Mouse (Mus musculus) right cerebral cortex, postnatal 25 days (tissue): ENCODE data around the gene Rhbdl2.

ENCODE experiments used
- DNase-seq: peaks from one replicate; pipeline ENCODE4 v3.0.0; 2022

Rhbdl2 gene

GRCm38 (mm10) chr4:123787191-123787985 lies at the start of gene Rhbdl2:
Rhbdl2 (plus strand) TSS chr4:123787874.
- peak; percentile 30 for DNase-seq

GRCm38 (mm10) chr4:123738708-123739107 lies 49.0 kb upstream of the Rhbdl2 start:
- no peak for DNase-seq

GRCm38 (mm10) chr4:123742891-123743290 lies 44.8 kb upstream of the Rhbdl2 start:
- no peak for DNase-seq

GRCm38 (mm10) chr4:123745221-123745775 lies 42.4 kb upstream of the Rhbdl2 start:
- no peak for DNase-seq

- no peak for DNase-seq
These were observed 38.8 kb upstream of the Rhbdl2 start for GRCm38 (mm10) chr4:123748726-123749415.

GRCm38 (mm10) chr4:123749484-123750130 lies 38.1 kb upstream of the Rhbdl2 start:
- peak; percentile 27 for DNase-seq

GRCm38 (mm10) chr4:123750152-123750651 lies 37.5 kb upstream of the Rhbdl2 start, which contains the start of gene Akirin1:
Akirin1 (minus strand) TSS chr4:123750345.
- DNase-seq: peak; percentile 99

GRCm38 (mm10) chr4:123750707-123751312 lies 36.9 kb upstream of the Rhbdl2 start:
- DNase-seq: no peak

- no peak for DNase-seq
These were observed 29.4 kb upstream of the Rhbdl2 start for GRCm38 (mm10) chr4:123758306-123758705.

- no peak for DNase-seq
These were observed 22.6 kb upstream of the Rhbdl2 start for GRCm38 (mm10) chr4:123765071-123765470.

GRCm38 (mm10) chr4:123767807-123768206 lies 19.9 kb upstream of the Rhbdl2 start:
- DNase-seq: no peak

GRCm38 (mm10) chr4:123768234-123768633 lies 19.4 kb upstream of the Rhbdl2 start:
- no peak for DNase-seq

GRCm38 (mm10) chr4:123792666-123793065 lies 5.0 kb downstream of the Rhbdl2 start:
- DNase-seq: peak; percentile 11

- peak; percentile 6 for DNase-seq
These were observed 5.5 kb downstream of the Rhbdl2 start for GRCm38 (mm10) chr4:123793136-123793535.

- no peak for DNase-seq
These were observed 7.4 kb downstream of the Rhbdl2 start for GRCm38 (mm10) chr4:123795057-123795456.

- DNase-seq: no peak
These were observed 9.7 kb downstream of the Rhbdl2 start for GRCm38 (mm10) chr4:123797403-123797802.

- peak; percentile 53 for DNase-seq
These were observed 10.2 kb downstream of the Rhbdl2 start for GRCm38 (mm10) chr4:123797856-123798255.

GRCm38 (mm10) chr4:123803642-123804041 lies 16.0 kb downstream of the Rhbdl2 start:
- DNase-seq: peak; percentile 7

- no peak for DNase-seq
These were observed 20.6 kb downstream of the Rhbdl2 start for GRCm38 (mm10) chr4:123808304-123808703.

GRCm38 (mm10) chr4:123810475-123811295 lies 23.0 kb downstream of the Rhbdl2 start:
- DNase-seq: no peak

- no peak for DNase-seq
These were observed 24.9 kb downstream of the Rhbdl2 start for GRCm38 (mm10) chr4:123812525-123812924.
